Mouse (Mus musculus): ENCODE measurements around the gene Adcy1. TPM values are rescaled to one million over a fixed set of nuclear protein-coding genes. Genes with fewer than 3 reads are reported as not detected.

Adcy1 gene
- polyA plus RNA-seq, 1 experiment: not detected

DNA sequence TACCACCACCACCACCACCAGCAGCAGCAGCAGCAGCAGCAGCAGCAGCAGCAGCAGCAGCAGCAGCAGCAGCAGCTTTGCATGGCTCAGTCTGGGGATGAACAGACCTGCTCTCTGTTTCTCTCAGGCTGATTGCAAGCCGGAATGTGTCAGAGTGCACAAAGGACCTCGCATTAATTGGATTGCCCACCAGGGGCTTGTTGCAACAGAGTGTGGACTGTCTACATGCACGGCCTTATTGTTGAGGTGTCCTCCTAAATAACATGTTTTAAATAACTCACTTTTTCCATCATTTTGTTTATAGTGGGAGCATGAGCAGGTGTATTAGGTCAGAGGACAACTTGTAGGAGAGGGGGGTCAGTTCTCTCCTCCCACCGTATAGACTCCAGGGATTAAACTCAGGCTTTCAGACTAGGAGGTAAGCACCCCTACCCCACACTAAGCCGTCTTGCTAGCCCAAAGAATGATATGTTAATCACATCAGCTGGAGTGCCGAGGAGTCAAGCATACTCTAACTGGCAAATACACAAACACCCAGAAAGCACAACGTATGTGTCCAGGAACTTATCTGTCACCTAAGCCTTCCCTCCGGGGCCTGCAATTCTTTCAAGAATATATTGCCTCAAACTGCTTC, 119.2 kb downstream of the Adcy1 start:
- TF ChIP-seq GATA1 (IDR thresholded peaks at IDR 0.05; ENCODE audit: low read length): no peak

DNA sequence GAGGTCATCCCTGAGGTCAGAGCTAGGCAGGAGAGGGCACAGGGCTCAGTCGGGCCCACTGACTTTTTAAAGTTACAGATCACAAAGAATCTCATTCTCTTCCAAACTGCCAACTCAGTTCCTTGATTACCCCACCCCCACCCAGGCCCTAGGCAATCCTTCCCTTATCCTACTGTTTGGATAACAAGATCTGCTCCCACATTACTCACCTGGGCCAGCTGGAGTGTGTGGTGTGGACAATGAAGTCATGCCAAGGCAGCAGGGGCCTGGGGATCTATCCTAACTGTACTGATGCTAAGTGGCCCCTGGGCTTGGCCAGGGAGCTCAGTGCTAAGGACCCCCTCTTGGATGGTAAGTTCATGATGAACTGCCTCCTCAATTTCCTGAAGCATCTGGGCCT, 121.1 kb downstream of the Adcy1 start:
- no peak for TF ChIP-seq GATA1 (IDR thresholded peaks at IDR 0.05; ENCODE audit: low read length)

DNA sequence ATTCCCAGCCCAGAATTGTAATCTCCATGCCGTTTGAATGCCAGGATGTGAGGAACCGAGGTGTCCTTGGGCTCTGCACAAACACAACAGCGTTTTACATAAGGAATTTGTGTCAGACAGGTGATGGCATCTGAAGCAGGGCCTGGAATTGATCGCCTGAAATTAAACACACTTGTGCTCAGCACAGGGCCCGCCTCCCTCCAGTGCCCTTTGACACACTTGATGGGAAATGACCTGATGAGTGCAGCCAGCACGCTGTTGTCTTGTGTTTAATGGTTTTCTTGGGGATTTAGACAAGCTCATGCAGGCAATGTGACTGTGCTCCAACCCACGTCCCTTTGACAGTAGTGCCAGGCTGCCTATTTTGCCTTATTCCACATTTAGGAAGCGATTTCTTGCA, 124.2 kb downstream of the Adcy1 start:
- TF ChIP-seq GATA1 (IDR thresholded peaks at IDR 0.05; ENCODE audit: low read length): no peak

- no peak for TF ChIP-seq GATA1 (IDR thresholded peaks at IDR 0.05; ENCODE audit: low read length)
Measured at GRCm38 (mm10) chr11:7188469-7188868, 125.2 kb downstream of the Adcy1 start, which contains the start of gene Gm11985. Gene Gm11985, minus strand, starts transcription at chr11:7188569.

DNA sequence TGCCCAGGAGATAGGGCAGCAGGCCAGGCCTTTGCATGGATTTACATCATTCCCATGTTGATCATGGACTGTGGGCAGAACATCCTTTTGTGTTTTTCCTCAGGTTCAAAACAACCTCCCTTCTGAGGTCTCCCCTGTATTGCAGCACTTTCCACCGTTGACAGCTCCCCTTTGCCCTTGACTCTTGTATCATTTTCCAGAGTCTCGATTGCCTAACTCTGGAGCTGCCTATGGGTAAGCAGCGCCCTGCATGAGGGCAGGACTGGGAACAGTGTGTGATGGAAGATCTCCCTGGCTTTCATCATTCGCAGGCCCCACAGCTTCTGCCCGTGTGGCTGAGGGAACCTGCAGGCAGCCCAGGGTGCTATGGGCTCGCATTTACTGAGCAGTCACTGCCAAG, 129.4 kb downstream of the Adcy1 start:
- TF ChIP-seq GATA1 (IDR thresholded peaks at IDR 0.05; ENCODE audit: low read length): no peak

GRCm38 (mm10) chr11:7193134-7193533, 129.8 kb downstream of the Adcy1 start:
- TF ChIP-seq GATA1 (IDR thresholded peaks at IDR 0.05; ENCODE audit: low read length): no peak

DNA sequence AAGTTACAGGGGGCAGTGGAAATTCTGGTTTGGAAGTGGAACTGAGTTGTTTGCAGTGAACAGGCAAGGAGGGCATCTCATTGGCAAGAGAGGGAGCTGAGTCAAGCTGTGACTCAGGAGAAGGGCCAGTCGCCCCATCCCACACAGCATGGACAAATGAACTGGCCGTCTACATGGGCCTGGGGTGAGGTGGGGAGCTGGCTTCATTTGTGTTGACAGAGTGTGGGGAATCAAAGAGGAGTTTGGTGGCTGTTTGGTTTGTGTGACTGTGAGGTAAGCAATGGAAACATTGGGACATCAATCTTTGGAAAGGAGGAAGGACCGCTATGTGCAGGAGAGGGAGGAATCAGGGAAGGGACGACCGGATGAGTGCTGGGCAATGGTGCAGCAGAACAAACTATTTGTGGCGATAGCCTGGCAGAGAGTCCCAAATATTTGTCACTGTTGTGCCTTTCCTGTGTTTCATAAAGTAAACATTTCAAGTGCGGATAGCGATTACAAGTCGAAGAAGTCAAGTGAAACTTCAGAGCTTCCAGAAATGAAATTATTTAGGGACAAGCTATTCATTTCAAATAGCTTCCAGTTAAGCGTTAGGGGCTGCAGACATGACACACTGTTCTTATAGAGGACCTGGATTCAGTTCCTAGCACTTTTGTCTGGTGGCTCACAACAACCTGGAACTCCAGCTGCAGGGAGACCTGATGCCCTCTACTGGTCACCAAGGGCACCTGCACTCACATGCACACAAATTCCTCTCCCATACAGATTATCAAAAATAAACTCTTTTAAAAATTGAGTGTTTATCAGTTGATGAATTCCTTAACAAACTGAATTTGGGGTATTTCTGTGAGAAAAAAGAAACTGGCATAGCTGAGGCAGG, 131.4 kb downstream of the Adcy1 start:
- no peak for TF ChIP-seq GATA1 (IDR thresholded peaks at IDR 0.05; ENCODE audit: low read length)

DNA sequence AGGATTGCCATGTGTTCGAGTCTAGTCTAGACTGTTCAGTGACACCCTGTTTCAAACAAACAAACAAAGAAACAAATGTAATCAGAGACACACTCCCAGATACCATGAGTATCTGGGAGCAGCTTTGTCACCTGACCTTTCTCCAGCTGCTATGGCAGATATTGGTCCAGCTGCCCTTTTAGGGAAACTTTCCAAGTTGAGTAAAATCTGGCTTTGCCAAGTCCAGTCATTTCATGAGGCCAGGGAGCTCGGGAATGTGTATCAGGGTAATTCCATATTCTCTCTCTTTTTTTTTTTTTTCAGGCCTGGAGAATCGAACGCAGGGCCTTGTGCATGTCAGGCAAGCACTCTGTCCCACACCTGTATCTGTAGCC, 132.0 kb downstream of the Adcy1 start:
- no peak for TF ChIP-seq GATA1 (IDR thresholded peaks at IDR 0.05; ENCODE audit: low read length)

GRCm38 (mm10) chr11:7197491-7197941, 134.2 kb downstream of the Adcy1 start, which contains the start of gene Igfbp1:
Gene Igfbp1, plus strand, starts transcription at chr11:7197782.
- TF ChIP-seq GATA1 (IDR thresholded peaks at IDR 0.05; ENCODE audit: low read length): no peak

- TF ChIP-seq GATA1 (IDR thresholded peaks at IDR 0.05; ENCODE audit: low read length): no peak
Measured at GRCm38 (mm10) chr11:7198006-7198405, 134.7 kb downstream of the Adcy1 start.

DNA sequence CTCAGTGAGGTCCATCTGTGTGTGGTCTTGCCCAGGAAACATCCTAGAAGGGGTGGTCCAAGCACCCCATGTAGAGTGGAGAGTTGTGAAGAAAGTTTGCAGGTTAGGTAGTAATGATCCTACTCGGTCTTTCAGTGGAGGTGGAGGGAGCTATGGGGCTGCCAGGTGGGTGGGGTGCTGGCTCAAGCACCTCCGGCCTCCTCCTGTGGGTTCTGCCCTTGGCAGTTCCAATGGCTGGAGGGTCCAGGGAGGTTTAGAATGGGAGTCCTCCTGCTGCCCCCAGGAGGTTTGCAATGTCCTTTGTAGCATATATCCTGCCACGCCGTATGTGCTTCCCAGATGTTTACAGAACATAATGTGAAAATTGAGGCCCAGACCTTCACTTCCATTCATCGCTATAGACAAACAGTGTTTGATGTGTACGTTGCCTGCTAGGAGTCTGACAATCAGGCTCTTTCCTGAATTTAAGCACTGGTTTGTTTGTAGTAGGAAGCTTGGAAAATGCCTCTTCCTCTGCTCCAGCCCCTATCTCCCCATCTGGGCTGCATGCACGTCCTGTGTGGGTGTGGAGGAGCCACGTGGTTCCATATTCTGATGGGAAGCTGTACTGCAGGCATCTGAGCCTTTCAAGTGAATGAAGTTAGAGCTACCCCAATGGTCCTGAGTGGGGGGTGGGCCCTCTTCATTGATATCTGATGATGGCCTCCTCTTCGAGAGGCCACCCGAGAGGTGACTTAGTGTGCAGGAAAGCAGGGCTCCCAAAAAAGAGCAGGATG, 135.4 kb downstream of the Adcy1 start:
- TF ChIP-seq GATA1 (IDR thresholded peaks at IDR 0.05; ENCODE audit: low read length): no peak

- no peak for TF ChIP-seq GATA1 (IDR thresholded peaks at IDR 0.05; ENCODE audit: low read length)
Measured at GRCm38 (mm10) chr11:7199736-7200392, 136.6 kb downstream of the Adcy1 start.

DNA sequence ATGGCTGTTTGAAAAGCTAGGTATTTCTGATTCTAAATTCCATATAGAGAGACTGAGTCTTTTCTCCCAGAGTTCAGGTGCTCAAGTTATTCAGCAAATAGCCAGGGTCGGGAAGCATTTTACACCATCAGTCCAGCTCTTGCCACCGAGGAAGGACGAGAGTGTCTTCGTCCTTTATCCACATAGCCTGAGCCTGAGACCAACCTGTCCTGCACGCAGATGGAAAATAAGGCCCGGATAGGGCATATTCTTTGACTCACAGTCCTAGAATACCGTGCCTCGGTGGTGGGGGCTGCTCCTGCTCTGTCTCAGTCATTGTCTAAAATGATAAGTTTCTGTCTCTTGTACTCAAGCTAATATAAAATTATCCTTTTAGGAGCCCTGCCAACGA, 137.1 kb downstream of the Adcy1 start:
- TF ChIP-seq GATA1 (IDR thresholded peaks at IDR 0.05; ENCODE audit: low read length): no peak

- TF ChIP-seq GATA1 (IDR thresholded peaks at IDR 0.05; ENCODE audit: low read length): no peak
Measured at GRCm38 (mm10) chr11:7202206-7202605, 138.9 kb downstream of the Adcy1 start.

- no peak for TF ChIP-seq GATA1 (IDR thresholded peaks at IDR 0.05; ENCODE audit: low read length)
Measured at GRCm38 (mm10) chr11:7203846-7204245, 140.6 kb downstream of the Adcy1 start.

All from G1E-ER4 (cell line).